Mouse (Mus musculus) brain, embryonic 14.5 days (tissue): ENCODE measurements at regions not wholly inside any gene's neighbourhood (a gene's known extent, or its start where the extent isn't known, plus 50 kb on each side); places are given as distances from the start of the nearest gene placed in this dataset.
A peak's percentile ranks its signal among the peaks of the same experiment; 100 is the strongest.
"Not testable (repeated sequence)": the region's sequence is repeated elsewhere in the genome, so short reads cannot be mapped to it uniquely, and the experiment has no call there.

ENCODE experiments used
- DNase-seq: peaks from one replicate; pipeline ENCODE4 v3.0.0-alpha.2; 2011; ENCODE audit warnings: low read depth
- CTCF ChIP-seq: fragments of 200-500 bp; IDR thresholded peaks from 2 replicates; pipeline ENCODE4 v1.5.1; 2012; ENCODE audit warnings: inconsistent platforms, mild to moderate bottlenecking, moderate library complexity, borderline replicate concordance; ENCODE audit not compliant: insufficient read depth, insufficient read length; ENCODE audit errors: extremely low read depth
- POLR2A ChIP-seq: fragments of 200-500 bp; IDR thresholded peaks from 2 replicates; pipeline ENCODE4 v1.6.1; 2012; ENCODE audit warnings: mild to moderate bottlenecking, inconsistent platforms, borderline replicate concordance; ENCODE audit not compliant: poor library complexity, insufficient read depth, insufficient read length, severe bottlenecking; ENCODE audit errors: extremely low read depth

- TF ChIP-seq POLR2A (no peak), CTCF (no peak)
These were observed 143.5 kb upstream of the P2ry1 start for GRCm38 (mm10) chr3:60859119-60859515.

GRCm38 (mm10) chr3:60876858-60877257 is 125.7 kb upstream of the P2ry1 start:
- DNase-seq, result not testable (repeated sequence)

More at GRCm38 (mm10) chr3:60859119-60859515, 143.5 kb upstream of the P2ry1 start:
- DNase-seq, result no peak

GRCm38 (mm10) chr3:60878880-60879279 is 123.7 kb upstream of the P2ry1 start:
- no peak for DNase-seq
- TF ChIP-seq CTCF (no peak), POLR2A (no peak)

GRCm38 (mm10) chr3:60884027-60884426 is 118.6 kb upstream of the P2ry1 start:
- no peak for TF ChIP-seq POLR2A
- no peak for TF ChIP-seq CTCF

GRCm38 (mm10) chr3:60889191-60889861 is 113.3 kb upstream of the P2ry1 start:
- no peak for DNase-seq
- TF ChIP-seq CTCF, result no peak
- no peak for TF ChIP-seq POLR2A

More at GRCm38 (mm10) chr3:60884027-60884426, 118.6 kb upstream of the P2ry1 start:
- peak; percentile 74 for DNase-seq

GRCm38 (mm10) chr3:60897628-60898269 is 104.8 kb upstream of the P2ry1 start:
- DNase-seq, result no peak
- no peak for TF ChIP-seq POLR2A
- TF ChIP-seq CTCF, result no peak

- no peak for DNase-seq
These were observed 103.9 kb upstream of the P2ry1 start for GRCm38 (mm10) chr3:60898720-60899119.

GRCm38 (mm10) chr3:60901571-60901970 is 101.0 kb upstream of the P2ry1 start:
- TF ChIP-seq POLR2A (no peak), CTCF (no peak)
- peak; percentile 24 for DNase-seq

More at GRCm38 (mm10) chr3:60898720-60899119, 103.9 kb upstream of the P2ry1 start:
- TF ChIP-seq POLR2A (no peak), CTCF (no peak)

- TF ChIP-seq POLR2A (no peak), CTCF (no peak)
- no peak for DNase-seq
These were observed 86.2 kb upstream of the P2ry1 start for GRCm38 (mm10) chr3:60916411-60916810.

GRCm38 (mm10) chr3:60917271-60917670 is 85.3 kb upstream of the P2ry1 start:
- TF ChIP-seq POLR2A (no peak), CTCF (no peak)
- no peak for DNase-seq

- no peak for TF ChIP-seq POLR2A
- no peak for DNase-seq
These were observed 76.5 kb upstream of the P2ry1 start for GRCm38 (mm10) chr3:60926024-60926547.

- DNase-seq, result no peak
- TF ChIP-seq CTCF, result no peak
- TF ChIP-seq POLR2A, result no peak
These were observed 73.7 kb upstream of the P2ry1 start for GRCm38 (mm10) chr3:60928910-60929309.
